Mouse (Mus musculus) megakaryocyte, embryonic 14.5 days (primary cell): ENCODE measurements at regions not wholly inside any gene's neighbourhood (a gene's known extent, or its start where the extent isn't known, plus 50 kb on each side); places are given as distances from the start of the nearest gene placed in this dataset.

Source experiments
- FLI1 ChIP-seq: IDR thresholded peaks from 2 replicates; pipeline ENCODE4 v1.6.1; 2012; ENCODE audit warnings: low read length, inconsistent platforms, mixed read lengths
- GATA1 ChIP-seq: IDR thresholded peaks from 3 replicates; pipeline ENCODE4 v1.6.1; 2012; ENCODE audit warnings: mixed read lengths, low read length, inconsistent platforms, borderline replicate concordance

GRCm38 (mm10) chr7:111366951-111367653, 284.3 kb upstream of the Eif4g2 start:
- no peak for TF ChIP-seq FLI1
- no peak for TF ChIP-seq GATA1
